Mouse (Mus musculus): Measurements from ENCODE around the gene Akain1. TPM values are rescaled to one million over a fixed set of nuclear protein-coding genes. Genes with fewer than 3 reads are reported as not detected.

Akain1 gene
- polyA plus RNA-seq (2017; shearing (Covaris generic)) = not detected

DNA sequence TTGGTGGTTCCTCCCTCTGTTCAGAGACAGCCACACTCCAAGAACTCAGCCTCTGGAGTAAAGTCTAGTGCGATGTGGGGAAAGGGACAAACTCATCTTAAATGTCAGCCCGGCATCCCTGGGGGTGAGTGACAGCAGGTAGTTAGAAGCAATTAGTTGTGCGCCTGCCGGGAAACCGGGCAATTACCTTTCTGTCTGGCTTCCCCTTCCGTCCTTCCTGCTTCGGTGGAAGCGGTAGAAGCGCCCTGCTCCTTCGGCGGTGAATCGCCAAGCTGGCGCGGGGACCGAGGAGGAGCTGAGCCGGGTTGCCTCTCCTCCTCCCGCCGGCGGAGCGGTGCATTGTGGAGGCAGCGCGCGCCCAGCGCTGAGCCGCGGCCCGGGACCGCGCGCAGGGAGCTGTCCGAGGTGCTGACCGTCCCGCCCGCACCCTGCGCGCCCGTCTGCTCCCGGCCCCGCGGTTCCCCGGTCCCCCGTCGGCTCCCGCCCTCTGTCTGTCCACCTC lies at the start of gene Akain1:
Akain1 (plus strand) TSS at position 337 of the 502 bp plus-strand sequence.

Other genes starting within 250 kb of the Akain1 start
- 16.8 TPM for gene Zbtb14, start 56.3 kb upstream of the Akain1 start, polyA plus RNA-seq (2017; shearing (Covaris generic))

Data from CD4-positive, CD25-positive, alpha-beta regulatory T cell, adult 9 weeks (primary cell).